Mouse (Mus musculus): Measurements from ENCODE around the gene 2210016L21Rik. TPM values are rescaled to one million over a fixed set of nuclear protein-coding genes. Genes with fewer than 3 reads are reported as not detected.
"Not testable (repeated sequence)": the region's sequence is repeated elsewhere in the genome, so short reads cannot be mapped to it uniquely, and the experiment has no call there.

2210016L21Rik gene
- total RNA-seq, 2 experiments from 2014 or later: 50.7 to 59.0 TPM

DNA sequence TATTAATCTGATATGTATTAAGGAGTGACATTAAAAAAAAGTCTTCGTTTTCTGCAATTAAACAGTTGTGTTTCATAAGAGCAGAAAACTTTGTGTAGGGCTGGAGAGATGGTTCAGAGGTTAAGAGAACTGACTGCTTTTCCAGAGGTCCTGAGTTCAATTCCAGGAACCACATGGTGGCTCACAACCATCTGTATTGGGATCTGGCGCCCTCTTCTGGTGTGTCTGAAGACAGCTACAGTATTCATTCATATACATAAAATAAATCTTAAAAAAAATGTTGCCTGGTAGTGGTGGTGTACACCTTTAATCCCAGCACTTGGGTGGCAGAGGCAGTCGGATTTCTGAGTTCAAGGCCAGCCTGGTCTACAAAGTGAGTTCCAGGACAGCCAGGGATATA, 820 bp upstream of the 2210016L21Rik start:
- not testable (repeated sequence) for DNase-seq (ENCODE audit: low spot score in 2 of 2)

DNA sequence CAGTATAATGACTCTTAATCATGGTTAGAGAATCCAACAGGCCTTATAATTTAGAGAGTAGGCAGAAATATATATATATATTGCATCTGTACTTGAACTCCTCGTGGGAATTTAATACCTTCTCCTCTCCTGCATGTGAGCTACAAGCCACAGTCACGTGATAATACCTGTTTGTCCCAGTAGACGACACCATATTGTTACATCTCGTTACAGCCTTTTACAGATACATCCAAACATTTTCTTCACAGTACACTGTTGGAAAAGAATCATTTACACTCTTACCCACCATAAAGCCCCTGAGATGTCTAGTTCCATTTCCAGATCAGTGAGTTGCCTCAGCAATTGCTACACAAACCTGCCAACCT, 790 bp downstream of the 2210016L21Rik start:
- DNase-seq (ENCODE audit: low spot score in 2 of 2): no peak

- no peak for DNase-seq (ENCODE audit: low spot score in 2 of 2)
These were observed 3.1 kb downstream of the 2210016L21Rik start for GRCm38 (mm10) chr5:114945072-114945471.

GRCm38 (mm10) chr5:114948891-114949290, 6.9 kb downstream of the 2210016L21Rik start:
- DNase-seq (ENCODE audit: low spot score in 2 of 2): no peak

- no peak for DNase-seq (ENCODE audit: low spot score in 2 of 2)
These were observed 7.4 kb downstream of the 2210016L21Rik start for GRCm38 (mm10) chr5:114949316-114949715.

- DNase-seq (ENCODE audit: low spot score in 2 of 2): no peak
These were observed 7.9 kb downstream of the 2210016L21Rik start for GRCm38 (mm10) chr5:114949812-114950211.

GRCm38 (mm10) chr5:114950669-114951068, 8.7 kb downstream of the 2210016L21Rik start:
- no peak for DNase-seq (ENCODE audit: low spot score in 2 of 2)

DNA sequence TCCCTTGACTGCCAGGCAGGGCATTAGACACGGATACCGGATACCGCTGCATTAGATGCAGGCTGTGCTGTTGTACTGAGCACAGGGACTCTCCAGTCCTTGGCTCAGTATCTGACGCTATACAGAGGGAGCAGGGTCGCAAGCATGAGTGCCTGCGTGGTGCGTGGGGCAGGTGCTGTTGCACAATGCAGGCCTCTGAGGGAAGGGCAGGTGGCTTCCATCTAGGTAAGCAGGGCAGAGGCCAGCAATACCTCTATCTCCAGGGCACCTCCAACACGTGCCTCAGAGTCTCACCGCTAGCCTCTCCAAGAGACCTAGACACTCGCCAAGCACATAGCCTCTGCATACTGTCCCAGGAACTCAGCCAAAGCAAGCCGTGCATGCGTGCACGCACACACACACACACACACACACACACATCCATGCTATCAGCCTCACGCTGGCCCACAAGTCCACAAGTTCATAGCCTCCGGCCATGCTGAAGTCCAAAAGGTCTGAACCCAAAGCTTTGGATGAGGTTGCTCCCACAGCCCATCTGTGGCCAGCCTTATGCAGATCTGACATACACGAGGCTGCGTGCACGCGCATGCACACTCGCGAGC, 9.4 kb downstream of the 2210016L21Rik start:
- DNase-seq (ENCODE audit: low spot score in 2 of 2): no peak

DNA sequence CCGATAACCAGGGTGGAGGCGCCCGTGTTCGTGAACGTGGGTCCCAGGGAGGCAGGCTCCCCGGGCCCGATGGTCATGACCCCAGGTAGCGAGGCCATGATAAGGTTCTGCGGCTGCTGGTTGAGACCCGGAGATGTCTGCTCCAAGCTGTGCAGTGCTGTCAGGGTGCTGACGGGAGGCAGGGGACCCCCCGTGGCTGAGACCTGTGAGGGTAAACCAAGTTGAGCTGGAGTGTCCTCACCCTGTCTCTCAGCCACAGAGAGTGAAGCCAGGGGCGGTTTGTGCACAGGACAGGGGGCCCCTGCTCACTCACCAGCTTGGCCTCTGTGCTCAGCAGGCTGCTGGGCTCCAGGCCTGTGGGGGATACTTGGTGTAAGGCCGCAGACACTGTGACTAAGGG, 11.4 kb downstream of the 2210016L21Rik start:
- DNase-seq (ENCODE audit: low spot score in 2 of 2): no peak

- no peak for DNase-seq (ENCODE audit: low spot score in 2 of 2)
These were observed 16.1 kb downstream of the 2210016L21Rik start for GRCm38 (mm10) chr5:114958069-114958468.

GRCm38 (mm10) chr5:114961590-114962360, 19.8 kb downstream of the 2210016L21Rik start:
- no peak for DNase-seq (ENCODE audit: low spot score in 2 of 2)

DNA sequence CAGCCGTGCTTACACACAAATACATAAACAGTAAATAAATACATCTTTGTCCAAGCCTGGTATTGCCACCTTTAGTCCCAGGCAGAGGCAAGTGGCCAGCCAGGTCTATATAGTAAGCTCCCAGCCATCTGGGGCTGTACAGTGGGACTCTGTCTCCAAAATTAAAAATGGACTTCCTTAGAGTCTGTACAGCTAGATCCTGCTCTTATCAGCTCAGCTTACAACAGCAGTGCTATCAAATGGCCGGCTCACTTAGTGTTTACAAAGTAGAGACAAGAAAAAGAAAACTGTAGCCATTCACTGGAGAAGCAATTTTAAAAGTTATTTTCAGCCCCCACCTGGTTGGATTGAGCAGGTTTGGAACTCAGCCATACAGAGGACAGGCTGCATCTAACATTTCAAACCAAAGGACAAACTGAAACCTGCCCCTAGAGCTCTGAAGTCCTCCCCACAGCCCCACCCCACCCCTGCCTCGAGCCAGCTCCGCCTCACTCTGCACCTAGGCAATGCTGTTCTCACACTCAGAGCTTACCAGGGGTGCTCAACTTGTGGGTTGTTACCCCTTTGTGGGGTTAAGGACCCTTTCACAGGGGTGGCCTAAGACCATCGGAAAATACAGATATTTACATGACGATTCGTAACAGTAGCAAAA, 22.5 kb downstream of the 2210016L21Rik start:
- no peak for DNase-seq (ENCODE audit: low spot score in 2 of 2)

GRCm38 (mm10) chr5:114964967-114965898, 23.3 kb downstream of the 2210016L21Rik start:
- no peak for DNase-seq (ENCODE audit: low spot score in 2 of 2)

DNA sequence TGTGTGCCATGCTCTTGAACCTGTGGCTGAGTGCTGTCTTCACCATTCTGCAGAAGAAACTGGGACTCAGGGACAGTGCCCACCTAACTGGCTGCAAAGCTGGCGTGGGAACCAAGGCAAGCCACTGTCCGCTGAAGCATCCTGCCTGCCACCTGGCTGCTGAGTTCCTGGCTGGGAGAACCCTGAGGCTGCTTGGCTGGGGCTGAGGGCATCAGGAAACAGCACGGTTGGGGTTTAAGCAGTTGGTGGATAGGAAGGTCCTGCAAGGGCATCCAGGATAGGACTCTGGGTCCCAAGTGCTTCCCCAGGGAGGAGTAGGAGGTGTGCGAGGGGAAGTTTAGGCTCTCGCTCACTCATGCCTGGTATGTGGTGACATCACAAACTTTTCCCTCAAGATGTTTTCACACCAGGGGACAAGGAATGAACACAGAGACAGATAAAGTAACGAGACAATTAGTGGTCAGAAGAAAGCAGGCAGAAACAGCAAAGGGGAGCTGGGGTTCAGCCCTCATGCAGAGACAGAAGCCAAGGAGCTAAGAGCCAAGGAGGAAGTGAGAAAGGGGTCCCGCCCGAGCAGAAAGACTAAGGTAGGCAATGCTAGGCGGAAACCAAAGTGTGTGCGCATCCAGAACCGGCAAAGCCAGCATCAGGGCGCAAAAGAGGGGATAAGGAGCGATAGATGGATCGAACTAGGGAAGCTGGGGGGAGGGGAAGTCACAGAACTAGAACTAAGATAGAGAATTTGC, 25.7 kb downstream of the 2210016L21Rik start:
- no peak for DNase-seq (ENCODE audit: low spot score in 2 of 2)

DNA sequence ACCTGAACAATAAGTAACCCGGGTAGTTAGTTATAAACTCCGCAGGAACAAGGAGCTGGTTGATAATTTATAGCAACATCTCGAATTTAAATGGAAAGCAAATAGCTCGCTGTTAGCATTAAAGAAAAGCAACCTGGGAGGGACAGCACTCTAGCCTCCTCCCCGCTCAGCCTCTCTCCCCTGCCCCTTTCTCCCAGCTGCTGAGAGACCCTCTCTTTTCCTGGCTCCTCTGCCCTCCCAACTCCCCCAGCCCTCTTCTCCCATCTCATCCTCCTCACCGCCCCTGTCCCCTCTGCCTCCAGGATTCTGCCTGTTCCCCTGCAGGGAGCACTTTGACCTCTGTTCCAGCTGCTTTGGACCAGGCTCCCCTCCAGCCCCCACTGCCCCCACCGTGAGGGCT, 26.7 kb downstream of the 2210016L21Rik start:
- no peak for DNase-seq (ENCODE audit: low spot score in 2 of 2)

- DNase-seq (ENCODE audit: low spot score in 2 of 2): no peak
These were observed 27.1 kb downstream of the 2210016L21Rik start for GRCm38 (mm10) chr5:114969064-114969463.

DNA sequence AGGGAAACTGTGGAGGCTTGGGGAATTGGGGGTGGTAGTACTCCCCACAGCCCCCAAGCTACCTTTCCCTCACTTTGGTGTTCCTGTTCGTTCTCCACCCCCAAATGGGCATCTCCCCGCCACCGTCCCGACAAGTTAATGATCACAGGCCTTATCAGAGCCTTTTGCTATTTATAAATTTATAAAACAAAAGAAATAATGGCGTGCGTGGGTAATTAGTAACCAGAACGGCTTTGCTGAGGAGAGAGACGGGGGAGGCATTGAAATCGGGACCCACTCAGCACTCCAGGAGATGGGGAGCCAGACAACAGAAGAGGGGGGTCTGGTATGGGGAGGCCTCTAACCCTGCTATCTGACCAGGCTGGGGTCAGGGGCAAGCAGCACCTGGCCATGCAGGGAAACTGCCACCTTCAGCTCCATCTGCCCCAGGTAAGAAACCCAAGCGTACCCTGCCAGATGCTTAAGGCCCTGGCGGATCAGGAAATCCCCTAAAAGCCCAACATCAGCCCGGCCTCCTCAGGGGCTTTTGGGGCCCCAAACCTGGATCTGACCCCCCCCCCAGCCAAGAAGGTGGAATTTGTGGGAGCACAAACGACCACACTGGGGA, 27.8 kb downstream of the 2210016L21Rik start:
- no peak for DNase-seq (ENCODE audit: low spot score in 2 of 2)

- no peak for DNase-seq (ENCODE audit: low spot score in 2 of 2)
These were observed 28.9 kb downstream of the 2210016L21Rik start, which contains the start of gene Hnf1a for GRCm38 (mm10) chr5:114970824-114971227. Hnf1a (minus strand) TSS chr5:114971094.

DNA sequence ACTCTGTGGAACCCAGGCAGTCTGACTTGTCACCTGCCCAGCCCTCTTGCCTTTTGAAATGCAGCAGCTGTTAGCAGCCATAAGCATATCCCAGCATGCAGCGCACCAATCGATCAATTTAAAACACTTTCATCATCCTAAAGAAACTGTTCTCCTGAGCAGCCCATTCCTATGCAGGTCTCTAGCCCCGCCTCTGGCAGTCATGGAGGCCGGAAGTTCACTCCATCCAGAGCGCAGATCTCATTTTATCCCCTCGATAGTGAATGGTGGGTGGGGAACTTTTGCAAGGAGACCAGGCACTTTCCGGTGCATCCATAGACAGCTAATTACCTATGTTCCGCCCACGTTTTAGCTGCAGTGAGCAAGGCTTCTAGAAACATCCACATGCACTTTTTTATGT, 30.2 kb downstream of the 2210016L21Rik start:
- DNase-seq (ENCODE audit: low spot score in 2 of 2): no peak

DNA sequence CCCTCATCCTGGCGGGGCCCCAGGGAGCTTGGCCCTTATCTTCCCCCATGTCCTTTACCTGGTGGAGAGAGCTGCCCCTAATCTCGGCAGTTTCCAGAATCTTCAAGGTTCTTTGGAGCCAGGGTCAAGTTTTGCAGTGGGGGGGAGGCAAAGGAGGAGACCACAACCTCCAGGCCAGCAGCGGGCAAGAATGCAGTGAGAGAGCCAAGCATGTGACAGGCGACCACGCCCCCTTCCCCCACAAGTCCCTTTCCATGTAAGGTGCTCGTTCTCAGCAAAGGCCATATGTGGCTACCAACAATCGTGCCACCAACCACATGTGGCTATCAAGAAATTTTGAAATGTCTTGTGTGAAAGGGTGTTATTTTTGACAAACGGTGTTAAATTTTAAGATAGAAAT, 31.2 kb downstream of the 2210016L21Rik start:
- DNase-seq (ENCODE audit: low spot score in 2 of 2): no peak
